Mouse (Mus musculus) liver, adult 2 months (tissue): ENCODE measurements around the gene Zc3h8.

ENCODE experiments used
- CTCF ChIP-seq: fragments of 200-500 bp; IDR thresholded peaks from 2 replicates; pipeline ENCODE4 v1.5.1; 2011; ENCODE audit warnings: low read depth, low read length, control low read depth
- POLR2A ChIP-seq: fragments of 200-500 bp; IDR thresholded peaks from 2 replicates; pipeline ENCODE4 v1.6.1; 2011; ENCODE audit warnings: low read length, control low read depth; ENCODE audit not compliant: insufficient read depth; ENCODE audit errors: extremely low read depth

- no peak for TF ChIP-seq CTCF
- TF ChIP-seq POLR2A = peak; percentile 57; the same call in 1 of the 2 replicates
Observed at GRCm38 (mm10) chr2:128943538-128944528, at the start of gene Zc3h8.
